Mouse (Mus musculus) E14TG2a.4 (cell line): ENCODE results near the gene Hdhd3.

Experiments used
- H3K27me3 ChIP-seq: 2 replicates; pipeline ENCODE4 v1.6.1; 2014; ENCODE audit warnings: low read length, control low read depth; ENCODE audit not compliant: insufficient read depth
- H3K36me3 ChIP-seq: 2 replicates; pipeline ENCODE4 v1.6.1; 2014; ENCODE audit warnings: low read length, control low read depth; ENCODE audit not compliant: insufficient read depth
- H3K4me1 ChIP-seq: replicated peaks from 2 replicates; pipeline ENCODE4 v1.6.1; 2014; ENCODE audit warnings: low read depth, low read length, control low read depth
- H3K4me3 ChIP-seq: replicated peaks from 2 replicates; pipeline ENCODE4 v1.5.1; 2014; ENCODE audit warnings: mild to moderate bottlenecking, low read length
- H3K9me3 ChIP-seq: 2 replicates; pipeline ENCODE4 v1.6.1; 2014; ENCODE audit warnings: low read length, control low read depth
- CTCF ChIP-seq: conservative IDR thresholded peaks from 2 replicates; pipeline ENCODE4 v1.5.1; 2014; ENCODE audit warnings: low read length
- NANOG ChIP-seq: IDR thresholded peaks from 2 replicates; pipeline ENCODE4 v1.6.1; 2014; ENCODE audit warnings: borderline replicate concordance, low read length, mixed read lengths
- POU5F1 ChIP-seq: IDR thresholded peaks from 2 replicates; pipeline ENCODE4 v1.6.1; 2014; ENCODE audit warnings: low read length, borderline replicate concordance

Gene Hdhd3

DNA sequence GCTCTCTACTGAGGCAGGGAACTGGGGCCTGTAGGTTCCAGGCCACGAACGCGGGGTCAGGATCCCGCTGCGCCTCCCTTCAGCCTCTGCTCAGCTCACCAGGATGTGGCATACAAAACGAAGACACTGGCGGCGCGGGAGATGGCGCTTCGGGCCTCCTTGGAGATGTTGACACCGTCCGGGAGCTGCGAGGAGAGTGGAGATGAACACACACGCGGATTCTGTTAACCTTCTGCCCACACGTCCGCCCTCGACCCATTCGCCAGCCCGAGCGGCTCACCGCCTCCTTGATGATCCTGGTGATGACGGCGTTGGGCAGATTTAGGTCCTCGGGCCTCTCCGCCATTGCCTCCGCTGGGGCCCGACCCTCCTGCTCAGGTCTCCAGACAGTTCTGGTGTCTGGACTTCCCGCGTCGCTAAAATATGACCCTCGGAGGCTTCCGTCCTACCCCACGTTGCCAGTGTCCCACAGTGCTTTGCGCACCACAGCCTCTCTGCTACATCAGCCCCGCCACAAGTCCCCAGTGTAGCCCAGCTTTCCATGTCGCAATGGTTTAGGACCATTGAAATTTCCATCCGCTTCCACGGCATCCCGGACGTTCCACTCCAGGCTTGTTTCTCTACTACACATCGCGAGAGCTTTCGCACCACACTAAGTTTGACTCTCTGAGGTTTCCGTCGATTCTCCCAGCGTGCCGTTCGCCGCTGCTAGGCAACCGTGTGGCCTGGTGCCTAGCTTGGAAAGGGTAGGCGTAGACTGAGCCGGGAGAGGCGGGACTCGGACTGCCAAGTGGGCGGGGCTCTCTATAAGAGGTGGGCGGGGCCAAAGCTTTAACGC lies 21.6 kb upstream of the Hdhd3 start, which contains the start of the genes Pole3 and 4933430I17Rik:
Gene Pole3 (minus strand): TSS at position 418 of the 838 bp plus-strand sequence.
Gene 4933430I17Rik (plus strand): TSS at position 719 of the 838 bp plus-strand sequence.
- Histone ChIP-seq H3K27me3 (peaks cover 7% of the 10 kb centered on the region), H3K4me3 (peak within 1 kb of the TSS; percentile 95), H3K4me1 (peaks cover 22% of the 10 kb centered on the region), H3K9me3 (no peaks in the 10 kb centered on the region), H3K36me3 (peaks cover 29% of the 10 kb centered on the region)
- TF ChIP-seq POU5F1, result no peak

DNA sequence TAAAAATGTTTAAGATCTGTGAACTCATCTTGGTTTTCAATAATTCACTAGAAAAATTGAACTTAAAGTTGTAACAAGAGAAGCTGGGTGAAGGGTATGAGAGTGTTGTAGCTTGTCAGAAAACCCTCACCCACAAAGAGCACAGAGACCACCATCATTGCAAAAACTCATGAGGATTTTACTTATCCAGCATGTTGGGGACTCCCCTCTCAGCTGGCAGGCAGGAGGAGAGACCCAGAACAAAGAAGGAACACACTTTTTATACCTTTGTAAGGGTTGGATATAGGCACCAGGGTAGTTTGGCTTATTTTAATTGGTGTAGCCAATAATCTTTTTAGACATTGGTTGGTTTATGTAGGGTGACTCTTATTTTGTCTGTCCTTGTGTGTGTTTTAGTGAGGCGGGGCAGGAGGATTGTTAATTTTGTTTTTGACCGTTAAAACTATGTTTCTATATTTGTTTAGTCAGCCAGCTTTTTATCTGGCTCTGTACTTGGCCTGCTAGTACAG lies 17.7 kb upstream of the Hdhd3 start:
- H3K4me1 ChIP-seq, result peaks cover 35% of the 10 kb centered on the region
- TF ChIP-seq NANOG (no peak), POU5F1 (no peak), CTCF (no peak)
- H3K4me3 ChIP-seq, result peak overlapping the region; percentile 88; the same call in 1 of the 2 replicates
- H3K36me3 ChIP-seq, result peaks cover 29% of the 10 kb centered on the region
- H3K9me3 ChIP-seq, result peaks cover 6% of the 10 kb centered on the region
- H3K27me3 ChIP-seq, result peaks cover 4% of the 10 kb centered on the region; the same call in 1 of the 2 replicates

DNA sequence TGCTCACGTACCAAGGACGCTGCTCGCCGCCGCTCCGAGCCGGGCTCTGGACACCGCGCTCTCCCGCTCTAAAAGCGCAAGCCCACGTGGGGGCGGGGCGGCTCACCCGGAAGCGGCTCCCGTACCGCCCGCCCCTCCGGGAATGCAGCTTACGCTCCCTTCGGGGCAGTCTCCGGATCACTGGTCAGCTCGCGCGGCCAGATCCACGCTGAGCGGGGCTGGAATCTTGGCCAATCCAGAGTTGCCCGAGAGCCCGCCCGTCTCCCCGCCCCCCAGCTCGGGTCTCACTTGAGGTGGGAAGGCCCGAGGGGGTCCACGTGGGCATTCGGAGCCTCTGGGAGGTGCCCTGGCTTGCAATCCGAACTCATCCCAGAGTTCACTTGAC lies 16.6 kb upstream of the Hdhd3 start, which contains the start of gene Alad:
Gene Alad (minus strand): TSS at position 70 of the 385 bp plus-strand sequence.
- Histone ChIP-seq H3K4me1 (peaks cover 35% of the 10 kb centered on the region), H3K36me3 (peaks cover 34% of the 10 kb centered on the region), H3K4me3 (peak within 1 kb of the TSS; percentile 88), H3K9me3 (peaks cover 6% of the 10 kb centered on the region), H3K27me3 (peaks cover 4% of the 10 kb centered on the region; the same call in 1 of the 2 replicates)
- TF ChIP-seq CTCF, result no peak
- no peak for TF ChIP-seq POU5F1
- TF ChIP-seq NANOG, result no peak

DNA sequence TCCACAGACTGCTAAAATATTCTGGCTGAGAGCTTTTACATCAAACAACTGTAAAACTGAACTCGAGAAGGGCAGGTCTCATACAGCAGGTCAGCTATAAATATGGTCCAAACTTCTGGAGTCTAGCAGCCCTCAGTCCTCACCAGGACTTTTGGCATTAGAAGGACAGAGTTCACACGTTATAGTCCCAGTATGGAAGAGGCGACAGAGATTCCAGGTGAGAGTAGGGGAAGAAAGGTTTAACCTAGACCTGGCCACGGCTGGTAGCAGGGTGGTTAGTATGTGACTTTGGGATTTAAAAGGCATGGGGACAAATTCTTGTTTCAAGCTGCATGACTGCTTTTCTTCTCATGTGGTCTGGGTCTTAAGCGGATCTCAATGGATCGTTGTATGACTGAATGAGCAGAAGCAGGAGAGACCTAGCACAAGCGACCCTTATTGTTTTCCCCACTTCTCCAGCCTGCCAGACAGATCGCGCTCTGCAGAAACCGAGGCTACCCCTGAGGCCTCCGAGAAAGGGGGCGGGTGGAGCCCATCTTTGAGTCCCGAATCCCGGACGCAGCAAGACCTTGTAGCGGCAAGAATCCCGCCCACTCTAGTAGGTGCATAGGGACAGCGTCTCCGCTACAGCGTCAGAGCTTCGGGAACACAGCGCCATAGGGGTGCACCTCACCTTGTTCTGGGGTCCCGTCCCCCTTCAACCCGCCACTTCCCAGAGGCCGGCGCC lies 16.0 kb upstream of the Hdhd3 start:
- Histone ChIP-seq H3K4me3 (peak overlapping the region; percentile 88), H3K36me3 (peaks cover 33% of the 10 kb centered on the region), H3K9me3 (peaks cover 6% of the 10 kb centered on the region), H3K27me3 (peaks cover 4% of the 10 kb centered on the region; the same call in 1 of the 2 replicates), H3K4me1 (peaks cover 37% of the 10 kb centered on the region)
- TF ChIP-seq CTCF, result no peak
- no peak for TF ChIP-seq POU5F1
- no peak for TF ChIP-seq NANOG

DNA sequence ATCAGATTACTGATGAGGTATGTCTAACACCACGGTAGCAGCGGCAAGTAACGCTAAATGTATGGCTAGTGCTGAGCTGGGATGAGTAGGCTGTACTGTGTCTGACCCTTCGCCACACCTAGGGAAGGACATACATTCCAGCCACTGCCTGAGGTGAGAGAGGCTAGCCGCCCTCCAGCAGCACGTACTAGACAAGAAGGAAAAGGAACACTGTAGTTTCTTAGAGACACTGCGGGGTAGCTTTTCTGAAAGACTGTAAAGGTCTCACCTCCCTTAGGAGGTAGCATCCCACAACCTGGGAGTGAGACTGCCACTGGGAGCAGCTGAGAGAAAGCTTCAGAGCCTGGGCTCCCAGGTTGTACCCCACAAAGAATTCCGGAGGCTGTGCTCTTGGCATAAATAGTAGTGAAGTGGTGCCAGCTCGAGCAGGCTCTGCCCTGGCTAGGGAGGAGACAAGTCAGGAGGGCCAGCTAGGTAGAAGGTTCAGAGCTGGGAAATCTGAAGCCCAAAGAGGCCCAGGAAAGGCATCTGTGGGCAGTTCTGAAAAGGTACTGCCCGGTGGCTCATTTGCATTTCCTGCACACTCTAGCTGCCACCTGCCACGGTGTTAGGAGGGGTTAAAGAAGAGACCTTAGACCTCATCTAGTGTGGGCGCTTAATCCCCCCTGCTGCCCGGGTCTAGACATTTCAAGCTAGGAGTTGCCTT lies 15.3 kb upstream of the Hdhd3 start:
- H3K4me1 ChIP-seq, result peaks cover 37% of the 10 kb centered on the region
- TF ChIP-seq NANOG, result no peak
- peaks cover 6% of the 10 kb centered on the region for H3K9me3 ChIP-seq
- peaks cover 30% of the 10 kb centered on the region for H3K36me3 ChIP-seq
- peak overlapping the region; percentile 88 for H3K4me3 ChIP-seq
- H3K27me3 ChIP-seq, result peaks cover 4% of the 10 kb centered on the region; the same call in 1 of the 2 replicates

DNA sequence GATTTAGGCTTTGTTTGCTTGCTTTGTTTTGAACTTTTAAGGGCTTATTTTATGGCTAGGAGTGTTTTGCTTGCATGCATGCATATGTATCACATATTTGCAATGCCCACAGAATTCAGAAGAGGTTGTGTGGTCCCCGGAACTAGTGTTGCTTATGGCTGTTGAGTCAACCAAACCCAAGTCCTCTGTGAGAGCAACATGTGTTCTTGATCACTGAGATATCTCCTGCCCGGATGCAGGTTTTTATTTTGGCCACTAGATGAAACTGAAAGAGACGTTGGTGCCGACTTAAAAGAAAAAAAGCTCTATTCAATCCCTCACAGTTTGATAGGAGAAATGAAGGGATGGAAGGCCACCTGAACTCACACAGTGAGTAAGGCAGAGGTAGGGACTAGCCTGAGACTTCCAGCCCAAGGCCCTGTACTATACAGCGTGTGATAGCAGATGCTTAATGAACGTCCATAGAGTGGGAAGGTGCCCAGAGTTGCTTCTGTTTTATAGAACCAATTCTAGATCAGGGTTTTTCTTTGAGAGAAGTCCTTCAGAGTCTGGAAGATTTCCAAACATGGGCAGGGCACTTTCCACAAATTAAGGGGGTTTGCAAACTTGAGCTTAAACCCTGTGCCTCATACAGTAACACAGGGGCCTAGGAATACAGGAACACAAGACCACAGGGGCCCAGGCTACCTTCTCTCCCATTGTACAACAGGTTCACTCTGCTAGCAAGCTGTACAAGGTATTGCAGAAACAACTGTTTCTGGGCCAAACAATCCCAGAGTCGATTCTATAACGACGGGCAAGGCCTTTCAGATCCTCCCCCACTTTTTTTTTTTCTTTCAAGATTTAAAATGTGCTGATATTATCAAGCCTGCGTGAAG lies 14.5 kb upstream of the Hdhd3 start:
- Histone ChIP-seq H3K4me3 (no peak overlapping the region), H3K4me1 (peaks cover 42% of the 10 kb centered on the region), H3K36me3 (peaks cover 30% of the 10 kb centered on the region), H3K27me3 (peaks cover 4% of the 10 kb centered on the region; the same call in 1 of the 2 replicates), H3K9me3 (peaks cover 6% of the 10 kb centered on the region)
- TF ChIP-seq CTCF, result no peak
- TF ChIP-seq POU5F1, result no peak
- no peak for TF ChIP-seq NANOG

DNA sequence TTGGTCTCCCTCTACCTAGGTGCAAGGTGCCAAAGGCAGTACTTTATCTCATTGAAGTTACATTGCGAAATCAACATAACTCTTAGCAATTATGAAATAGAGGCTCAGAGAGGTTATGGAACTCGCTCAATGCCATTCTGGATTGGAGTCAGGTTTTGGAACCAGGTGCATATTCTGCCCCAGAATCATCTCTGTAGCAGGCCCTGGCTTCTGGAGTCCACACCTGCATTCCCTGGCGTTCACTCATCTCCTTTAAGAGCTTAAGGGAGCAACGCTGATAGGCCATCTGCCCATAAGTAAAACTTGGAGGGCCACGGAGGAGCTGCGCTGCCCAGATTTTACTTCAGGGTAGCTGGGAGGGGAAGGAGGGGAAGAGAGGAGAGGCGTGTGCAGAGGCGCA lies 13.8 kb upstream of the Hdhd3 start:
- H3K4me3 ChIP-seq, result no peak overlapping the region

More for the DNA sequence above, 13.8 kb upstream of the Hdhd3 start:
- H3K27me3 ChIP-seq, result peaks cover 4% of the 10 kb centered on the region; the same call in 1 of the 2 replicates
- peaks cover 6% of the 10 kb centered on the region for H3K9me3 ChIP-seq
- H3K4me1 ChIP-seq, result peaks cover 43% of the 10 kb centered on the region
- H3K36me3 ChIP-seq, result peaks cover 30% of the 10 kb centered on the region
- TF ChIP-seq CTCF, result no peak
- TF ChIP-seq NANOG, result no peak
- no peak for TF ChIP-seq POU5F1
